Mouse (Mus musculus) NIH3T3 (cell line): Measurements from ENCODE around the gene Mbtd1.

Experiments
- DNase-seq: peaks from one replicate; pipeline ENCODE4 v3.0.0-alpha.2; 2012; ENCODE audit warnings: low read depth

Gene Mbtd1

GRCm38 (mm10) chr11:93948887-93949567 is 63.4 kb downstream of the Mbtd1 start:
- no peak for DNase-seq

- DNase-seq = peak; percentile 23
These were observed 64.4 kb downstream of the Mbtd1 start for GRCm38 (mm10) chr11:93950045-93950444.

DNA sequence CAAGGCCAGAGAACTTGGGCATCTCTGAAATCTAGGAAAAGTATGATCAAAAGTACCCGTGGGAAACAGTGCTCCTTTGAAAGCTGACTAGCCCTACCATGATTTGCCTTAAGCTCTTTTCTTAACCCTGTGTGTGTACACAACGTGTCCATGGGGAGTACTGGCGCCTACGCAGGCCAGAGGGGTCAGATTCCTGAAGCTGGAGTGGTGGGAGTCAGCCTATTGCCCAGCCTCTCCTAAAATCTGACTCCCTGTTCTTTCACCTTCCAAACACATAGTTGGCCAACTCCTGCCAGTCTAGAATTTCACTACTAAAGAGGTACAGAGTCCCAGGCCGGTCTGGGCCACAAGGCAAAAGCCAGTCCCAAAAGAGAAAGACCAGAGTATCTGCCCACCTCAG is 66.7 kb downstream of the Mbtd1 start:
- no peak for DNase-seq

DNA sequence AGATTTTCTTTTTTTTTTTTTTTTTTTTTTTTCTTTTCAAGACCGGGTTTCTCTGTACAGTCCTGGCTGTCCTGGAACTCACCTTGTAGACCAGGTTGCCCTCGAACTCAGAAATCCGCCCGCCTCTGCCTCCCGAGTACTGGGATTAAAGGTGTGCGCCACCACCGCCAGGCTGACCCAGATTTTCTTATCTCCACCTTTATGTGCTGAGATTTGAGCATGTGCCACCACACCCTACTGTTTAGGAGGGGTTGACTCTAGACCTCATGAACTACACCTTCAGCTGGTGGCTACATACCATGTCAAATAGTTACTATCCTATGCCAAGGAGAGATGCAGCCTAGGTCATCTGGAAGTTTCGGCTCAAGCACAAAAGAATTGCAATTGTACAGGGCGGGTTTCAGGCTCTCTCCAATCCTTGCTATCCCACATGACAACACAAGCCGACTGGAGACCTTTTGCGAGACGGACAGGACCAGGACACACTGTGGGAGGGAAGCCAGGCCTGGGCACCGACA is 69.1 kb downstream of the Mbtd1 start:
- peak; percentile 45 for DNase-seq

- DNase-seq = peak; percentile 95
These were observed 69.9 kb downstream of the Mbtd1 start for GRCm38 (mm10) chr11:93955256-93956150.

DNA sequence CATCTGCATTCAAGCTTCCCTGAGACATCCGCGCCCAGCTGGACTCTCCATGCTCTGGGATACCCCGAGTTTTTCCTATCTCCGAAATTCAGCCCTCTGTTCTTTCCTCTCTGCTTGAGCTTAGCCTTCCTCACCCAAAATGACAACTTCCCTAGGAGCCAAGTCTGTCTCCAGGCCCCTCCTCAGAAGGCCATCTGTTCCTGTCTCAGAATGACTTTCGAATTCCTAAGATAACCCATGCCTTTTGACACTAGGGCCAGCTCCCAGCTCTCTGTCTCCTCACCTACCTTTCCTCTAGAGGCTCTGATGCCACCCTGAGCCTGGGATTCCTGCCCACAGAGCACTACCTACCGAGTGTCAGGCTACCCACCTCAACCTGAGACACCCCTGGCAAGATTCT is 70.5 kb downstream of the Mbtd1 start, which contains the start of gene Nme2:
Gene Nme2, minus strand, starts transcription at position 101 of the 400 bp plus-strand sequence.
- no peak for DNase-seq

GRCm38 (mm10) chr11:93957031-93957555 is 71.4 kb downstream of the Mbtd1 start:
- peak; percentile 61 for DNase-seq

- DNase-seq = no peak
These were observed 72.1 kb downstream of the Mbtd1 start for GRCm38 (mm10) chr11:93957746-93958145.

- no peak for DNase-seq
These were observed 75.8 kb downstream of the Mbtd1 start for GRCm38 (mm10) chr11:93961482-93961881.

GRCm38 (mm10) chr11:93963013-93963412 is 77.4 kb downstream of the Mbtd1 start:
- peak; percentile 54 for DNase-seq

DNA sequence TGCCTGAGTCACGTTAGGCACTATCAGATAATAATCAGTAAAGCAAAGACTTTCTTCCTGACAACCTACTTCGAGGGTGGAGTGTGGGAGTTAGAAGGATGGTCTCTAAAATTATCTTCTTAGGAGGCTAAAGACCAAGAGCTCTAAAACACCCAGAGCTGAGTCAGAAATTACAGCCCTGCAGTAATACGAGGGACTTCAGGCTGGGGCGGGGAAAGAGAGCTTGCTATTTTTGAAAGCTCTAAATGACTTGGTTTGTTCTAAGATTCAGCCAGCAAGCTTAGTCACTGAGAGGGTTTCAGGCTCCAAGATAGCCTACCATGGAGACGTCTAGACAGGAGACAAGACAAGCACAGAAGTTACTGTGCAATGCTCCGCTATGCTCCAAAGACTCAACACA is 79.7 kb downstream of the Mbtd1 start:
- no peak for DNase-seq

GRCm38 (mm10) chr11:93967381-93967780 is 81.7 kb downstream of the Mbtd1 start:
- DNase-seq = no peak

- peak; percentile 99 for DNase-seq
These were observed 82.6 kb downstream of the Mbtd1 start, which contains the start of the genes Gm20390 and Nme1 for GRCm38 (mm10) chr11:93968005-93968847. TSS of gene Gm20390 (minus strand) at chr11:93968293. TSS of gene Nme1 (minus strand) at chr11:93968521.

DNA sequence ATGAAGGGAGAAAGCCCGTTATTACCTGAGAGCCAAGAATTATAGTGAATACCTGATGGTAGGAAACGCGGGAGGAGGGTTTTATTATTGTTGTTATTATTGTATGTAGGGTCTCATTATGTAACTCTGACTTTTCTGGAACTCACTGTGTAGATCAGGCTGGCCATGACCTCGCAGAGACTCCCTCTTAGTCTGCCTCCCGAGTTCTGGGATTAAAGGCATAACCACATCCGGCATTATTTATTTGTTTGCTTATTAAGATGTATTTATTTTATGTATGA is 83.1 kb downstream of the Mbtd1 start:
- DNase-seq = no peak

- DNase-seq = no peak
These were observed 83.5 kb downstream of the Mbtd1 start for GRCm38 (mm10) chr11:93969171-93969570.

DNA sequence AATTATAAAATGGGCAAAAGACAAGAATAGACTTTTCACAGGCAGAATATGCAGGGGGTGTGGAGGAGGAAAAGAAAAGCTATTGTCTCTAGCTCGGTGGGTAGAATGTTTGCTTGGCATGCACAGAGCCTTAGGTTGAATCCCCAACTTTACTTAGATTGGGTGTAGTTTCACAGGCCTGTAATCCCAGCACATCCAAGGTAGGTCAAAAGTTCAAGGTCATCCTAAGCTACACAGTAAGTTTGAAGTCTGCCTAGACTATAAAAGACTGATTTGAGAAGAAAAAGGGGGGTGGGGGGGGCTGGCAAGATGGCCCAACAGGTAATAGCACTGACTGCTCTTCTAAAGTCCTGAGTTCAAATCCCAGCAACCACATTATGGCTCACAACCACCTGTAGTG is 84.1 kb downstream of the Mbtd1 start:
- no peak for DNase-seq

DNA sequence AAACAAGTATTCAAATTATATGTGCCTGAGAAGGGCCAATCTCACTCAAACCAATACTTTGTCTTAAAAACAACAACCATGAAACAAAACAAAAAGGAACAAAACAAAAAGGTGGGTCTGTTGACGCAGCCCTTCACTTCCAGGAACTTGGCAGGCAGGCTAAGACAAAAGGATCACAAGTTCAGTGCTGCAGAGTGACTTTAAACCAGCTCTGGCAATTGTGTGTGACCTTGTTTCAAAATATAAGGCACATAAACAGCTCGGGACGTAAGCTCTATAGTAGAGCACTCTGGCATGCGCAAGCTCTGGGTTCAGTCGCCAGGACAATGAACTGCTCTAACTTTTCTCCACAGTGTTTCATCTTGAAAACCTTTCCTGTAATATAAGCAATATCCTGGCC is 87.3 kb downstream of the Mbtd1 start:
- DNase-seq = no peak

DNA sequence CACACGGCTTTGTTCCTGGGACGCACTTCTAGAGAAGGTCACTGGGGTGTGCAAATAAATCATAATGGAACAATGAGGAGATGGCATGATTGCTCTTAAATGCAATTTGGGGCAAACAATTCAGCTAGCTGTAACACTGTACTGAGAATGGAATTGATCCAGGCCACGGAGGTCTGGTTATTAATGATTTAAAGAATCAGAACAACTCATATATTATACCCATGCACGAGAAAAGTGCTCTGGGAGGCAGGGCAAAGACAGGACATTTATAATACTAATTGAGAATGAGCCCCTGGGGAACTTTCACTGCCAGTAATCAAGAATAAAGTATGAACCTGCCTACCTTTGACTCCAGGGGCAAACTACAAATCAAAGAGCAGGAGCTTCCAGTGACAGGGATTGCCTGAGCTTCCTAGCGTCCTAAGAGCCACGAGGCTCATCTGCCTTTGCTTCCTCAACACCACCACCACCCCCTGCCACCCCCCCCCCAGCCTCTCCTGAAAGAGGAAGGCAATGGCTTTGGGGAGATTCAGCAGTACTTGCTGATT is 93.9 kb downstream of the Mbtd1 start:
- DNase-seq = peak; percentile 48

- no peak for DNase-seq
These were observed 99.0 kb downstream of the Mbtd1 start for GRCm38 (mm10) chr11:93984619-93985018.

DNA sequence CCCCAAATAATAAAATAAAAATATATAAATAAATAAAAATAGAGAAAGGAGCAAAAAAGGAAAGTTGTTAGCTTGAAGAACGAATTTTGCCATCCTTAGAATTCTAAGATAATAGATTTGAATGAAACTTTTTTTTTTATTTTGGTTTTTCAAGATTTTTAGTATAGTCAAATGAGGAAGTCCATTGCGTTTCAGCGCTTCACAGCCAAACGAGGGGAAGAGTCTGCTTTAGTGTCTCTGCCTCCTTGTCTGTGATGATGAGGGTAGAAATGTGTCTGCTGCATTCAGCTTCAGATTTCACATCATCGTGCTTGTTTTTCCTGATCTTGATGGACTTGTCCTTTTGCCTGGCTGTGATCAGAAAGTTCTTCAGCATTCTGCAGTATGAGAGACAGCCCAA is 99.6 kb downstream of the Mbtd1 start:
- DNase-seq = no peak

- peak; percentile 27 for DNase-seq
These were observed 100.6 kb downstream of the Mbtd1 start for GRCm38 (mm10) chr11:93986298-93986697.

DNA sequence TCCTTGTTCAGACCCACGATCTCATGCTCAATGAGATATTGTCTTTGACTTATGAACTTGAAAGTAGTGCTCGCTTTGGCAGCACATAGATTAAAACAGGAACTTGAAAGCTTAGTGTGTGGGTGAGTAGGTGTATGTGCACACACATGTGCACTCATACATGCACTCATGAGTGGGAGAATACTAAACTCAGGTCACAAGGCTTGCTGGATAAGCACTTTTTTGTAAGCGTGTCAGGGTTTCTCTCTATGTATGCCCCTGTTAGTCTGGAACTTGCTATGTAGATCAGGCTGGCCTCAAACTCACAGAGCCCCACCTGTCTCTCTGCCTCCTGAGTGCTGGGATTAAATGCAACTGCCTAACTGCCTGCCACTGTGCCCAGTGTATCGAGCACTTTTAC is 101.4 kb downstream of the Mbtd1 start:
- no peak for DNase-seq
